Mouse (Mus musculus) G1E (cell line): ENCODE measurements at regions not wholly inside any gene's neighbourhood (a gene's known extent, or its start where the extent isn't known, plus 50 kb on each side); places are given as distances from the start of the nearest gene placed in this dataset.

Experiments used
- ATAC-seq: 2 replicates; pipeline ENCODE4 v1.8.0; 2016; ENCODE audit warnings: mild to moderate bottlenecking; ENCODE audit not compliant: insufficient number of reproducible peaks, poor library complexity, low FRiP score, severe bottlenecking; ENCODE audit errors: extremely low read depth
- DNase-seq: peaks from one replicate; pipeline ENCODE4 v3.0.0; 2012; ENCODE audit warnings: low spot score
- H3K27me3 ChIP-seq: 2 replicates; pipeline ENCODE4 v1.6.1; 2012; ENCODE audit warnings: mild to moderate bottlenecking, low read length, inconsistent platforms; ENCODE audit not compliant: insufficient read depth
- H3K36me3 ChIP-seq: replicated peaks from 2 replicates; pipeline ENCODE3; 2012; ENCODE audit warnings: mild to moderate bottlenecking, inconsistent platforms
- H3K4me1 ChIP-seq: 2 replicates; pipeline ENCODE4 v1.6.1; 2012; ENCODE audit warnings: low read depth, low read length, inconsistent platforms, mixed read lengths; ENCODE audit not compliant: insufficient read depth
- H3K4me3 ChIP-seq: 2 replicates; pipeline ENCODE4 v1.5.1; 2012; ENCODE audit warnings: low read depth, mild to moderate bottlenecking, inconsistent platforms, low read length, moderate library complexity, mixed read lengths
- H3K9me3 ChIP-seq: replicated peaks from 2 replicates; pipeline ENCODE4 v1.6.1; 2012; ENCODE audit warnings: inconsistent platforms
- CTCF ChIP-seq: IDR thresholded peaks from 2 replicates; pipeline ENCODE4 v1.5.1; 2012; ENCODE audit warnings: low read depth, low read length, inconsistent platforms, mixed read lengths
- GATA1 ChIP-seq: IDR thresholded peaks from 2 replicates; pipeline ENCODE4 v1.6.1; 2012; ENCODE audit warnings: borderline replicate concordance, low read length, inconsistent platforms, mixed read lengths
- GATA2 ChIP-seq: IDR thresholded peaks from 2 replicates; pipeline ENCODE4 v1.6.1; 2012; ENCODE audit warnings: low read depth, low read length, inconsistent platforms, borderline replicate concordance
- POLR2AphosphoS5 ChIP-seq: IDR thresholded peaks from 2 replicates; pipeline ENCODE4 v1.6.1; 2012; ENCODE audit warnings: low read depth, low read length, inconsistent platforms; ENCODE audit not compliant: insufficient replicate concordance
- TAL1 ChIP-seq: conservative IDR thresholded peaks from 2 replicates; pipeline ENCODE4 v1.6.1; 2012; ENCODE audit warnings: low read depth, low read length, inconsistent platforms, mixed read lengths

DNA sequence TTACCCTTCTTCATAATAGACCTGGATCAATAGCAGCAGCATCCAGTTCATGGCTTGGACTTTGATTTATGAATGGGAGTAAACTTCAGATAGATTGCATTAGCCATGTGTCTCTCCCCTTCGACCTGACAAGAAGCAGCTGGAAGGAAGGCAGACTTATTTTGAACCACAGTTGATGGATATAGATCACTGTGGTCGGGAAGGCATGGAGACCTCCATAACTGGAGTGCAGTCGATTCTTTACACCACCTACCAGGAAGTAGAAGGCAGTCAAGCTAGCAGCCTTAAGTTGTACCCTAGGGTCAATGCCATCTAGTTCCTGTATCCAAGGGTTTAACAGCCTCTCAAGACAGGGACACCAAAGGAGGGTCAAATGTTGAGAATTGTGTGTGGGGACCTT lies 1410.2 kb downstream of the Slc22a22 start:
- DNase-seq (no peak), ATAC-seq (no peak)
- Histone ChIP-seq H3K4me3 (no peak overlapping the region), H3K27me3 (no peaks in the 10 kb centered on the region), H3K4me1 (no peaks in the 10 kb centered on the region), H3K9me3 (no peaks in the 10 kb centered on the region), H3K36me3 (no peaks in the 10 kb centered on the region)
- TF ChIP-seq GATA1 (no peak), TAL1 (no peak), GATA2 (no peak), CTCF (no peak), POLR2AphosphoS5 (no peak)

DNA sequence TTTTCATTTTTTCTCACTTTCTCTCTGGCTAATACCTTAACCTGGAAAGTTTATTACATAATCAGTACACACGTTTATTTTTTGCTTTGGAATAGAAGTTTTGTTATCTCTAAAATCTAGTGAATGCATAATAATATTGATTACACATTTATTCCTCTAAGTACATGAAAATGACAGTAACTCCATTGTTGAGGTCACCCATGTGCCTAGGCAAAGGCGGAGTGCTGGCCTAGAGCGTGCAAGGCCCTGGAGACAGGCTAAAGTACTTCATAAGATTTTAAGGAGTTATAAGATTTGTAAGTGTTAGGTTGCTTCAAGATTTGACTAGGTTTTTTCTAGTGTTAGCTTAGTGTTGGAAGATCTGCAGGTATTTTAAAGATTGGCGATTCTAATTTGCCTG lies 1410.9 kb downstream of the Slc22a22 start:
- Histone ChIP-seq H3K4me1 (no peaks in the 10 kb centered on the region), H3K27me3 (no peaks in the 10 kb centered on the region), H3K9me3 (no peaks in the 10 kb centered on the region), H3K4me3 (no peak overlapping the region), H3K36me3 (no peaks in the 10 kb centered on the region)
- ATAC-seq (no peak), DNase-seq (no peak)
- TF ChIP-seq GATA1 (no peak), POLR2AphosphoS5 (no peak), TAL1 (no peak), GATA2 (no peak), CTCF (no peak)

DNA sequence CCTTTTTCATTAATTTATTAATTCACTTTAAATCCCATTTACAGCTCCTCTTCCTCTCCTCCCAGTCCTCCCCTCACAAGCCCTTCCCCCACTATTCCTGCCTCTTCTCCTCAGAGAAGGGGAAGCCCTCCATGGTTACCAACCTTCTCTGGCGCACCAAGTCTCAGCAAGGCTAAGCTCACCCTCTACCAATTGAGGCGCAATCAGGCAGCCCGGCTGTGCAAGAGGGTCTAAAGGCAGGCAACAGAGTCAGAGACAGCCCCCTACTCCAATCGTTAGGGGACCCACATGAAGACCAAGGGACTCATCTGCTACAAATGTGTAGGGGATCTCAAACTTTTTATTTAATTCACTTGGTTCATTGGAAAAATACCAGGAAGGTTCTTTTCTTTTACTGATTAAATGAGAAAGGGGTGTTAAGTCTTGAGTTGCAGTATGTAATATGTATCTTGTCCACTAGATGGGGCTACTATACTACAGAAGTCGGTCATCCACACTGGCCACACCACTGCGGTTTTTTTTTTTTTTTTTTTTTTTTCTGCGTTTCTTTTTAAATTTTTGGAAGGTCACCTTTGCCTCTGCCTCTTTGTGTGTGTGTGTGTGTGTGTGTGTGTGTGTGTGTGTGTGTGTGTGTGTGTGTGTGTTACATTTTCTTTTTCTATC lies 1411.4 kb downstream of the Slc22a22 start:
- Histone ChIP-seq H3K9me3 (no peaks in the 10 kb centered on the region), H3K4me3 (no peak overlapping the region), H3K27me3 (no peaks in the 10 kb centered on the region), H3K36me3 (no peaks in the 10 kb centered on the region), H3K4me1 (no peaks in the 10 kb centered on the region)
- TF ChIP-seq CTCF (no peak; the same call in 1 of the 2 replicates), POLR2AphosphoS5 (no peak)
- ATAC-seq (peak; percentile 34; the same call in 1 of the 2 replicates), DNase-seq (peak; percentile 16)

DNA sequence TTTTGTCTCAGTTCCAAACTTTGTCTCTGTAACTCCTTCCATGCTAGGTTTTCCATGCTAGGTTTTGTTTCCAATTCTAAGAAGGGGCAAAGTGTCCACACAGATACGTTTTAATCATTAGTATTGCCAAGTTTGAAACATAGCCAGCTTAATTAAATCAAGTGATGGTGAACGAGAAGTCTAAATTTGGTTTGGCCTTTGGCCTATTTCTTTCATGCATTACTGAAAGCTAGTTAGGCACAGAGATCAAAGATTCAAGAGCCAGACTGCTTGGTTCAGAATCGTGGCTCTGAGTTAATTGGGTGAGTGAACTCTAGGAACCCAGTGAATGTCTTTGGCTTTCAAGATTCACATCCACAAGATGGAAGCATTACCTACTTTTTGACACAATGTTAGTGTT lies 1414.8 kb downstream of the Slc22a22 start:
- DNase-seq (no peak), ATAC-seq (no peak)
- H3K27me3 ChIP-seq: no peaks in the 10 kb centered on the region
- H3K4me1 ChIP-seq: no peaks in the 10 kb centered on the region
- no peaks in the 10 kb centered on the region for H3K36me3 ChIP-seq
- TF ChIP-seq CTCF (no peak), GATA1 (no peak), TAL1 (no peak), POLR2AphosphoS5 (no peak), GATA2 (no peak)
- H3K4me3 ChIP-seq: no peak overlapping the region
- H3K9me3 ChIP-seq: no peaks in the 10 kb centered on the region

DNA sequence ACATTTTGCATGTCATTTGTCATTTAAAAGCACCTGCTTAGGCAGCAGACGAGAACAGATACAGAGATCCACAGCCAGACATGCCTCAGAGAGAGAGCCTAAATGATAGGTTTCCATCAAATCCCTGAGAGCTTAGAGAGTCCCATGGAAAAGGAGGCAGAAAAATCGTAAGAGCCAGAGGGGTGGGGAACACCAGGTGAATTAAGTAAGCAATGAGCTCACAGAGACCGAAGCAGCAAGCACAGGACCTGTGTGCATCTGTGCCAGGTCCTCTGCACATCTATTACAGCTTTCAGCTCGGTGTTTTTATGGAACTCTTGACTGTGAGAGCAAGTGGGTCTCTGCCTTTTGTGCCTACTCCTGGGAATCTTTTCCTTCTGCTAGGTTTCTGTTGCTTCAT lies 1416.1 kb downstream of the Slc22a22 start:
- no peak for DNase-seq
- Histone ChIP-seq H3K9me3 (no peaks in the 10 kb centered on the region), H3K4me1 (no peaks in the 10 kb centered on the region), H3K36me3 (no peaks in the 10 kb centered on the region), H3K27me3 (no peaks in the 10 kb centered on the region), H3K4me3 (no peak overlapping the region)
- TF ChIP-seq CTCF (no peak), GATA2 (no peak), POLR2AphosphoS5 (no peak), GATA1 (no peak), TAL1 (no peak)
- ATAC-seq: no peak

DNA sequence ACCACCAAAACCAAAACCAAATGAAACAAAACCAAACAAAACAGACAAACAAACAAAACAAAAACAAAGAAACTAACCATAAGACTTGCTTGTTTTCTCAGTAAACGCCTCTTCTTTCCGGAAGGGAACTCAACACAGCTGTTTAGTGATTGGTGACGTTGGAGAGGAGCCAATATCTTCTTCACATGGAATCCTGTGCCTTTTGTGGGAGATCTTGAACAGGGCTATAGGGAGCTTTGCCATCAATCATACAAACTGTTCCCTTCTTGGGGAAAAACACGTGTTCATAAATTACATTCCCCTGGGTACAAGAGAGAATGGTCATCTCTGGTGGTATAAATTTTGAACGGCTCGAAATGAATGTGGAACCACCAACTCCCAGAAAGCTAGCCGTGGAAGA lies 1426.7 kb downstream of the Slc22a22 start:
- Histone ChIP-seq H3K9me3 (no peaks in the 10 kb centered on the region), H3K4me1 (no peaks in the 10 kb centered on the region), H3K36me3 (no peaks in the 10 kb centered on the region), H3K27me3 (no peaks in the 10 kb centered on the region), H3K4me3 (no peak overlapping the region)
- DNase-seq (no peak), ATAC-seq (no peak)
- TF ChIP-seq POLR2AphosphoS5 (no peak), TAL1 (no peak), GATA2 (no peak), CTCF (no peak), GATA1 (no peak)

DNA sequence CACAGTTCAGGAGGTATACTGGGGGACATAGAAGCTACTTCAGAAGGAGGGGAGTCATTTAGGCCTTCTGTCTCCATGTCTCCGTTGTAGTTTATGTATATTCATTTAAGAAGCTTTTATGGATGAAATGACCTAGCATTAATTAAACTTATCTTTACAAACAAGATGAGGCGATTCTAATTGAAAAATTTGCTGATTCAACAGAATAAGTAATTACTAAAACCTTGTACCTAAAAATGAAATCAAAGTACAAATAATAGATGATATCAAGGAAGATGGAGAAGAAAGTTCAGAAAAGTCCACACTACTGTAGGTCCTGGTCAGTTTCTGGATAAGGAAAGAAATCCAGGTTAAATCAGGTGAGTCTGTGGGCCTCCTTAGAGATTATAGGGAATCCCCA lies 1429.6 kb downstream of the Slc22a22 start:
- no peak for ATAC-seq
- TF ChIP-seq POLR2AphosphoS5: no peak
- no peak for TF ChIP-seq CTCF
- no peak for TF ChIP-seq GATA1
- no peak for TF ChIP-seq TAL1
- TF ChIP-seq GATA2: no peak
- no peaks in the 10 kb centered on the region for H3K36me3 ChIP-seq
- no peaks in the 10 kb centered on the region for H3K4me1 ChIP-seq
- no peak for DNase-seq
- H3K9me3 ChIP-seq: no peaks in the 10 kb centered on the region
- H3K27me3 ChIP-seq: no peaks in the 10 kb centered on the region
- no peak overlapping the region for H3K4me3 ChIP-seq
